Mouse (Mus musculus) MEL (cell line): Measurements from ENCODE around the gene Fam171a2. TPM values are rescaled to one million over a fixed set of nuclear protein-coding genes. Genes with fewer than 3 reads are reported as not detected.

ENCODE experiments used
- DNase-seq: peaks from one replicate; pipeline ENCODE4 v3.0.0; 2011; ENCODE audit warnings: low read depth, low spot score
- H3K27ac ChIP-seq: 2 replicates; pipeline ENCODE4 v1.5.1; 2012; ENCODE audit warnings: low read depth, mild to moderate bottlenecking, control low read depth, low read length, moderate library complexity; ENCODE audit not compliant: control insufficient read depth
- H3K27me3 ChIP-seq, 2 experiments: fragments of 150-350 bp in 1 of 2; sonication (generic) in 1 of 2; 2 replicates each; pipeline ENCODE4 v1.6.1; 2012; ENCODE audit warnings: low read length in 2 of 2, mild to moderate bottlenecking in 2 of 2, improper control_type of control experiment in 1 of 2, moderate library complexity in 1 of 2; ENCODE audit not compliant: insufficient read depth in 2 of 2, control insufficient read depth in 1 of 2
- H3K36me3 ChIP-seq, 2 experiments: 2 replicates each; pipeline ENCODE4 v1.6.1; 2012 to 2014; ENCODE audit warnings: low read length in 2 of 2, improper control_type of control experiment in 1 of 2, inconsistent platforms in 1 of 2, mild to moderate bottlenecking in 1 of 2; ENCODE audit not compliant: insufficient read depth in 2 of 2, control insufficient read depth in 1 of 2
- H3K4me1 ChIP-seq, 2 experiments: fragments of 150-350 bp in 1 of 2; sonication (generic) in 1 of 2; 2 replicates each; pipeline ENCODE4 v1.6.1; 2012; ENCODE audit warnings: low read length in 2 of 2, improper control_type of control experiment in 1 of 2, mild to moderate bottlenecking in 1 of 2; ENCODE audit not compliant: insufficient read depth in 2 of 2, control insufficient read depth in 1 of 2
- H3K4me3 ChIP-seq, 2 experiments: fragments of 150-350 bp in 1 of 2; sonication (generic) in 1 of 2; 2 replicates each; pipeline ENCODE4 v1.5.1; 2012; ENCODE audit warnings: low read depth in 2 of 2, low read length in 2 of 2, mild to moderate bottlenecking in 2 of 2, moderate library complexity in 2 of 2, control low read depth in 1 of 2, improper control_type of control experiment in 1 of 2; ENCODE audit not compliant: control insufficient read depth in 1 of 2, insufficient read depth in 1 of 2
- H3K79me2 ChIP-seq: 2 replicates; pipeline ENCODE4 v1.6.1; 2012; ENCODE audit warnings: mild to moderate bottlenecking, low read length, moderate library complexity; ENCODE audit not compliant: control insufficient read depth, poor library complexity, insufficient read depth
- H3K9ac ChIP-seq: 2 replicates; pipeline ENCODE4 v1.6.1; 2012; ENCODE audit warnings: low read depth, mild to moderate bottlenecking, control low read depth, low read length, moderate library complexity; ENCODE audit not compliant: control insufficient read depth, poor library complexity, severe bottlenecking
- H3K9me3 ChIP-seq: fragments of 150-350 bp; sonication (generic); replicated peaks from 2 replicates; pipeline ENCODE4 v1.6.1; 2012; ENCODE audit warnings: mild to moderate bottlenecking, low read length, improper control_type of control experiment, moderate library complexity; ENCODE audit not compliant: insufficient read depth
- CTCF ChIP-seq, 3 experiments: IDR thresholded peaks in 2 of 3; conservative IDR thresholded peaks in 1 of 3; 2 replicates each; pipeline ENCODE4 v1.5.1; 2011 to 2012; ENCODE audit warnings: low read length in 3 of 3, low read depth in 2 of 3, mild to moderate bottlenecking in 2 of 3, improper control_type of control experiment in 1 of 3, inconsistent platforms in 1 of 3, mixed read lengths in 1 of 3, moderate library complexity in 1 of 3; ENCODE audit not compliant: control insufficient read depth in 1 of 3, insufficient read depth in 1 of 3, poor library complexity in 1 of 3, severe bottlenecking in 1 of 3
- ELF1 ChIP-seq: IDR thresholded peaks from 2 replicates; pipeline ENCODE4 v1.6.1; 2014; ENCODE audit warnings: low read depth, mild to moderate bottlenecking, inconsistent platforms, low read length, improper control_type of control experiment, moderate library complexity
- GATA1 ChIP-seq: IDR thresholded peaks from 2 replicates; pipeline ENCODE4 v1.6.1; 2011; ENCODE audit warnings: low read depth, low read length, improper control_type of control experiment
- POLR2A ChIP-seq, 2 experiments: IDR thresholded peaks; 2 replicates each; pipeline ENCODE4 v1.6.1; 2011 to 2012; ENCODE audit warnings: low read length in 2 of 2, mild to moderate bottlenecking in 2 of 2, control low read depth in 1 of 2, improper control_type of control experiment in 1 of 2, low read depth in 1 of 2, moderate library complexity in 1 of 2; ENCODE audit not compliant: control insufficient read depth in 1 of 2, insufficient read depth in 1 of 2, poor library complexity in 1 of 2
- SIN3A ChIP-seq: IDR thresholded peaks from 2 replicates; pipeline ENCODE4 v1.6.1; 2012; ENCODE audit warnings: low read length, improper control_type of control experiment, inconsistent platforms
- TCF12 ChIP-seq: IDR thresholded peaks from 2 replicates; pipeline ENCODE4 v1.6.1; 2014; ENCODE audit warnings: low read depth, mild to moderate bottlenecking, inconsistent platforms, low read length, improper control_type of control experiment, moderate library complexity
- USF2 ChIP-seq, 2 experiments: IDR thresholded peaks; 2 replicates each; pipeline ENCODE4 v1.6.1; 2011 to 2012; ENCODE audit warnings: improper control_type of control experiment in 2 of 2, low read length in 2 of 2, borderline replicate concordance in 1 of 2, inconsistent platforms in 1 of 2, low read depth in 1 of 2, mild to moderate bottlenecking in 1 of 2; ENCODE audit not compliant: insufficient read depth in 1 of 2
- ZMIZ1 ChIP-seq: IDR thresholded peaks from 2 replicates; pipeline ENCODE4 v1.6.1; 2012; ENCODE audit warnings: low read depth, mild to moderate bottlenecking, inconsistent platforms, low read length, improper control_type of control experiment, moderate library complexity
- polyA plus RNA-seq, 2 experiments: library from polyadenylated mRNA; stranded (reverse) in 1 of 2; unstranded in 1 of 2; fragments of >175 nt in 1 of 2; fragments of >200 nt in 1 of 2; gene quantifications; 2 replicates each; pipeline versions ENCODE4 v1.2.1 to v1.2.4; 2012; ENCODE audit warnings: low replicate concordance in 2 of 2, low read depth in 1 of 2; ENCODE audit not compliant: insufficient read length in 2 of 2, insufficient read depth in 1 of 2, missing spikeins in 1 of 2
- total RNA-seq: library from RNA; depleted of rRNA; stranded (reverse); fragments of 300-350 nt; gene quantifications from 2 replicates; pipeline ENCODE4 v1.2.3, GENCODE M21; 2012

Gene Fam171a2
- total and polyA plus RNA-seq, 3 experiments = 2.0 to 8.8 TPM; not detected in 1

- Histone ChIP-seq H3K79me2 (no peaks in the 10 kb centered on the region), H3K27me3 (no peaks in the 10 kb centered on the region), H3K27ac (no peak overlapping the region), H3K4me1 (no peaks in the 10 kb centered on the region), H3K9ac (no peak overlapping the region), H3K4me3 (no peak overlapping the region), H3K36me3 (no peaks in the 10 kb centered on the region; a peak in 1 of 4 replicates), H3K9me3 (no peaks in the 10 kb centered on the region)
- DNase-seq = no peak
- TF ChIP-seq CTCF (IDR thresholded peaks at IDR 0.05 in 2 of 3, conservative IDR thresholded peaks at IDR 0.05 in 1 of 3; ENCODE audit: control insufficient read depth in 1 of 3, insufficient read depth in 1 of 3, low read depth in 2 of 3, low read length in 3 of 3, poor library complexity in 1 of 3, severe bottlenecking in 1 of 3) (peak in 2 of 3 experiments; percentile 5 to 29; a peak in 2 of 6 replicates), USF2 (IDR thresholded peaks at IDR 0.05; ENCODE audit: borderline replicate concordance in 1 of 2, insufficient read depth in 1 of 2, low read depth in 1 of 2, low read length in 2 of 2) (no peak), POLR2A (IDR thresholded peaks at IDR 0.05; ENCODE audit: control insufficient read depth in 1 of 2, insufficient read depth in 1 of 2, low read depth in 1 of 2, low read length in 2 of 2, poor library complexity in 1 of 2) (0 out of 4 replicates have a peak, but pooled peaks of 1 of the 2 experiments have one; percentile 15), GATA1 (no peak)
Measured at GRCm38 (mm10) chr11:102438212-102439092, 9.0 kb downstream of the Fam171a2 start.

GRCm38 (mm10) chr11:102437120-102438061 lies 10.1 kb downstream of the Fam171a2 start:
- H3K9me3 ChIP-seq = no peaks in the 10 kb centered on the region
- H3K27ac ChIP-seq = no peak overlapping the region
- no peak overlapping the region for H3K4me3 ChIP-seq
- no peaks in the 10 kb centered on the region for H3K79me2 ChIP-seq
- H3K4me1 ChIP-seq = peaks cover 0 to 6% of the 10 kb centered on the region in 2 experiments; a peak in 2 of 4 replicates
- H3K36me3 ChIP-seq = no peaks in the 10 kb centered on the region; a peak in 1 of 4 replicates
- DNase-seq = no peak
- TF ChIP-seq POLR2A (IDR thresholded peaks at IDR 0.05; ENCODE audit: control insufficient read depth in 1 of 2, insufficient read depth in 1 of 2, low read depth in 1 of 2, low read length in 2 of 2, poor library complexity in 1 of 2) (no peak), SIN3A (no peak), TCF12 (no peak), ZMIZ1 (no peak)
- TF ChIP-seq, all 39 proteins: peak for 0
- no peak overlapping the region for H3K9ac ChIP-seq
- no peaks in the 10 kb centered on the region for H3K27me3 ChIP-seq

- H3K9ac ChIP-seq = no peak overlapping the region
- no peaks in the 10 kb centered on the region for H3K9me3 ChIP-seq
- peaks cover 3 to 8% of the 10 kb centered on the region in 2 experiments; a peak in 3 of 4 replicates for H3K4me1 ChIP-seq
- DNase-seq = no peak
- no peak overlapping the region for H3K27ac ChIP-seq
- TF ChIP-seq ELF1 = no peak
- no peaks in the 10 kb centered on the region; the same call in 1 of the 2 replicates for H3K79me2 ChIP-seq
- H3K4me3 ChIP-seq = no peak overlapping the region
- no peaks in the 10 kb centered on the region for H3K27me3 ChIP-seq
- H3K36me3 ChIP-seq = peaks cover 0 to 2% of the 10 kb centered on the region in 2 experiments; a peak in 2 of 4 replicates
Measured at GRCm38 (mm10) chr11:102436471-102436790, 11.1 kb downstream of the Fam171a2 start.
